Mouse (Mus musculus) right cerebral cortex, adult 2 months (tissue): ENCODE measurements around the gene 1700013F07Rik.
A peak's percentile ranks its signal among the peaks of the same experiment; 100 is the strongest.
"Not testable (repeated sequence)": the region's sequence is repeated elsewhere in the genome, so short reads cannot be mapped to it uniquely, and the experiment has no call there.

ENCODE experiments used
- DNase-seq, 2 experiments: peaks; one replicate each; pipeline ENCODE4 v3.0.0; 2021 to 2022; ENCODE audit warnings: low spot score in 2 of 2

1700013F07Rik gene

GRCm38 (mm10) chr3:108533951-108534350 is at the start of gene 1700013F07Rik:
Gene 1700013F07Rik (plus strand): TSS chr3:108534150.
- no peak for DNase-seq

GRCm38 (mm10) chr3:108484749-108485148 is 49.2 kb upstream of the 1700013F07Rik start:
- DNase-seq, result no peak

GRCm38 (mm10) chr3:108489968-108490367 is 44.0 kb upstream of the 1700013F07Rik start:
- DNase-seq, result no peak

- no peak for DNase-seq
These were observed 39.0 kb upstream of the 1700013F07Rik start for GRCm38 (mm10) chr3:108494861-108495474.

GRCm38 (mm10) chr3:108495486-108495885 is 38.5 kb upstream of the 1700013F07Rik start:
- DNase-seq, result no peak

- no peak for DNase-seq
These were observed 36.3 kb upstream of the 1700013F07Rik start for GRCm38 (mm10) chr3:108497602-108498001.

GRCm38 (mm10) chr3:108499826-108500225 is 34.1 kb upstream of the 1700013F07Rik start:
- DNase-seq, result no peak

GRCm38 (mm10) chr3:108501411-108501810 is 32.5 kb upstream of the 1700013F07Rik start:
- DNase-seq, result not testable (repeated sequence)

GRCm38 (mm10) chr3:108503908-108504307 is 30.0 kb upstream of the 1700013F07Rik start:
- DNase-seq, result no peak

GRCm38 (mm10) chr3:108508745-108509474 is 25.0 kb upstream of the 1700013F07Rik start:
- DNase-seq, result no peak

- DNase-seq, result no peak
These were observed 23.8 kb upstream of the 1700013F07Rik start for GRCm38 (mm10) chr3:108510156-108510555.

GRCm38 (mm10) chr3:108510716-108511483 is 23.1 kb upstream of the 1700013F07Rik start:
- DNase-seq, result no peak

- DNase-seq, result no peak
These were observed 20.5 kb upstream of the 1700013F07Rik start for GRCm38 (mm10) chr3:108513465-108513864.

GRCm38 (mm10) chr3:108518276-108518675 is 15.7 kb upstream of the 1700013F07Rik start:
- no peak for DNase-seq

GRCm38 (mm10) chr3:108523415-108523814 is 10.5 kb upstream of the 1700013F07Rik start:
- no peak for DNase-seq

- no peak for DNase-seq
These were observed 5.5 kb upstream of the 1700013F07Rik start for GRCm38 (mm10) chr3:108528489-108528888.

GRCm38 (mm10) chr3:108533114-108533885 is 650 bp upstream of the 1700013F07Rik start:
- no peak for DNase-seq

GRCm38 (mm10) chr3:108535896-108536516 is 2.1 kb downstream of the 1700013F07Rik start:
- peak in 1 of 2 experiments; percentile 23 for DNase-seq

- DNase-seq, result peak; percentile 91
These were observed 2.7 kb downstream of the 1700013F07Rik start, which contains the start of gene 5330417C22Rik for GRCm38 (mm10) chr3:108536517-108537260. Gene 5330417C22Rik (minus strand): TSS chr3:108536536.

GRCm38 (mm10) chr3:108537303-108537702 is 3.4 kb downstream of the 1700013F07Rik start:
- DNase-seq, result peak; percentile 94 to 95
